Mouse (Mus musculus): Measurements from ENCODE around the gene Phxr2. TPM values are rescaled to one million over a fixed set of nuclear protein-coding genes. Genes with fewer than 3 reads are reported as not detected.
A peak's percentile ranks its signal among the peaks of the same experiment; 100 is the strongest.
"Not testable (repeated sequence)": the region's sequence is repeated elsewhere in the genome, so short reads cannot be mapped to it uniquely, and the experiment has no call there.

Phxr2 gene
- polyA plus RNA-seq, 1 experiment from 2014 or later, result not detected

DNA sequence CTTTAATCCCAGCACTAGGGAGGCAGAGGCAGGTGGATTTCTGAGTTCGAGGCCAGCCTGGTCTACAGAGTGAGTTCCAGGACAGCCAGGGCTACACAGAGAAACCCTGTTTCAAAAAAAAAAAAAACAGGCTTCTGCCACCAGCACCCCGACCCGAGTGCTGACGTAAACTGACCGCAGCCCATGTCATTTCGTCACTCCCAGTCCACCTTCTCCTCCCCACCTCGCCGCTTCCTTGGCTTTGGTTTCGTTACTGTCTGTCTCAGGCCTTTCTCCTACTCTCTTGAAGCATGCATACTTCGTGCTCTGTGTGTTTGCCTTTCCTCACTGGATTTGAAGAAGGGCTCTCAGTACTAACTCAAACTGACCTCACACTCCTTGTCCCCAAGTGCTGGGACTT lies 31.6 kb upstream of the Phxr2 start:
- H3K9me3 ChIP-seq; ATAC-seq (ENCODE audit: low FRiP score, low read depth); H3K36me3 ChIP-seq; H3K4me2 ChIP-seq (replicated peaks); H3K9ac ChIP-seq (replicated peaks); H3K4me3 ChIP-seq; H3K27ac ChIP-seq (replicated peaks); H3K27me3 ChIP-seq; H3K4me1 ChIP-seq: not testable (repeated sequence)
- WGBS, result 89% methylated on average over 10 of the region's 10 CpGs

GRCm38 (mm10) chr10:99156808-99157207 lies 30.7 kb upstream of the Phxr2 start:
- no peaks in the 10 kb centered on the region for H3K4me1 ChIP-seq
- H3K27me3 ChIP-seq, result no peaks in the 10 kb centered on the region
- H3K9ac ChIP-seq (replicated peaks), result no peak overlapping the region
- ATAC-seq (ENCODE audit: low FRiP score, low read depth), result no peak
- WGBS, result 94% methylated on average over 5 of the region's 5 CpGs
- peaks cover 8% of the 10 kb centered on the region; the same call in 1 of the 2 replicates for H3K36me3 ChIP-seq
- no peak overlapping the region for H3K27ac ChIP-seq (replicated peaks)
- H3K4me3 ChIP-seq, result no peak overlapping the region
- H3K4me2 ChIP-seq (replicated peaks), result no peak overlapping the region
- no peaks in the 10 kb centered on the region for H3K9me3 ChIP-seq

- WGBS, result 92% methylated on average over 8 of the region's 8 CpGs
- ATAC-seq (ENCODE audit: low FRiP score, low read depth), result no peak
- no peaks in the 10 kb centered on the region for H3K27me3 ChIP-seq
- H3K4me3 ChIP-seq, result no peak overlapping the region
- no peak overlapping the region for H3K4me2 ChIP-seq (replicated peaks)
- no peak overlapping the region for H3K27ac ChIP-seq (replicated peaks)
- no peaks in the 10 kb centered on the region for H3K9me3 ChIP-seq
- no peak overlapping the region for H3K9ac ChIP-seq (replicated peaks)
- H3K4me1 ChIP-seq, result no peaks in the 10 kb centered on the region
- peaks cover 13% of the 10 kb centered on the region; the same call in 1 of the 2 replicates for H3K36me3 ChIP-seq
Observed at GRCm38 (mm10) chr10:99154635-99155034, 28.5 kb upstream of the Phxr2 start.

DNA sequence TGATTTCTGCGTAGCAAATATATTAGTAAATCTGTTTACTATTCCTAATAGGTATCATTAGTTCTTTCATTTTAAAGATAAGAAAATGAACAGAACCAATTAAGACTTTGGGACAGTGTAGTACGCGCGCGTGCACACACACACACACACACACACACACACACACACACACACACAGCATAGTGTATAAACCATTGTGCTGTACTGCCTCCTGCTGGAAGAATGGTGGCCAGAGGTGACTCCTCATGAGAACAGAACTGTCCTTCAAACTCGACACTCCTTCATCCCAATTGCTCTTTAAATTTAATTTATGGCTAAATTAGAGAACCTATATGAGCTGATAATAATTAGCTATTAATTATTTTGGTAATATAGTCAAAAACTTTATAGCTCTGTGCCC lies 25.9 kb upstream of the Phxr2 start:
- Histone ChIP-seq H3K9ac (replicated peaks) (no peak overlapping the region), H3K4me1 (no peaks in the 10 kb centered on the region), H3K4me2 (replicated peaks) (no peak overlapping the region), H3K9me3 (no peaks in the 10 kb centered on the region), H3K27me3 (no peaks in the 10 kb centered on the region), H3K4me3 (no peak overlapping the region), H3K36me3 (peaks cover 13% of the 10 kb centered on the region; the same call in 1 of the 2 replicates), H3K27ac (replicated peaks) (no peak overlapping the region)
- WGBS, result 96% methylated on average over 6 of the region's 6 CpGs
- ATAC-seq (ENCODE audit: low FRiP score, low read depth), result no peak

DNA sequence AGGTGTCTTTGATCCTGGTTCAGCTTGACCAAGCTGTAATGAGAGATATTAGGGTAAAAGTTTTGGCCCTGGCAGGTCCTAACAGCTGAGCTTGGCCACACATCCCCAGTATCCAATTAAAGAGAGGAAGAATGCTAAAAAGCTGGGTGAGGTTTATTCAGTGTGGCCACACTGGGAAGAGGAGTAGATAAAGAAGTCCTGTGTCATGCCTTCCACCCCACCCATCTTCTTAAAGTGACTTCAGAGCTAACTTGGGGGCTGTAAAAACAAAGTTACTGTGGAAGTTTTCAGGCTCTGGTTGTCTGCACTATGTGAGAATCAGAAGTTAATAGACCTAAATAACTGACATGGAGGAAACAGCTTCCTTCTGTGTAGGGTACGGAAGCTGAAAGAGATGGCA lies 25.5 kb upstream of the Phxr2 start:
- H3K27me3 ChIP-seq, result no peaks in the 10 kb centered on the region
- no peaks in the 10 kb centered on the region for H3K4me1 ChIP-seq
- no peak overlapping the region for H3K4me2 ChIP-seq (replicated peaks)
- no peaks in the 10 kb centered on the region for H3K9me3 ChIP-seq
- no peak for ATAC-seq (ENCODE audit: low FRiP score, low read depth)
- peaks cover 8% of the 10 kb centered on the region; the same call in 1 of the 2 replicates for H3K36me3 ChIP-seq
- WGBS, result 94% methylated on average over 1 of the region's 1 CpGs
- H3K9ac ChIP-seq (replicated peaks), result no peak overlapping the region
- H3K27ac ChIP-seq (replicated peaks), result no peak overlapping the region
- no peak overlapping the region for H3K4me3 ChIP-seq

GRCm38 (mm10) chr10:99150016-99150415 lies 23.9 kb upstream of the Phxr2 start:
- Histone ChIP-seq H3K4me3 (no peak overlapping the region), H3K36me3 (peaks cover 15% of the 10 kb centered on the region), H3K4me1 (no peaks in the 10 kb centered on the region), H3K9me3 (no peaks in the 10 kb centered on the region), H3K4me2 (replicated peaks) (no peak overlapping the region), H3K27ac (replicated peaks) (no peak overlapping the region), H3K27me3 (no peaks in the 10 kb centered on the region), H3K9ac (replicated peaks) (no peak overlapping the region)
- WGBS, result 95% methylated on average over 6 of the region's 6 CpGs
- no peak for ATAC-seq (ENCODE audit: low FRiP score, low read depth)

DNA sequence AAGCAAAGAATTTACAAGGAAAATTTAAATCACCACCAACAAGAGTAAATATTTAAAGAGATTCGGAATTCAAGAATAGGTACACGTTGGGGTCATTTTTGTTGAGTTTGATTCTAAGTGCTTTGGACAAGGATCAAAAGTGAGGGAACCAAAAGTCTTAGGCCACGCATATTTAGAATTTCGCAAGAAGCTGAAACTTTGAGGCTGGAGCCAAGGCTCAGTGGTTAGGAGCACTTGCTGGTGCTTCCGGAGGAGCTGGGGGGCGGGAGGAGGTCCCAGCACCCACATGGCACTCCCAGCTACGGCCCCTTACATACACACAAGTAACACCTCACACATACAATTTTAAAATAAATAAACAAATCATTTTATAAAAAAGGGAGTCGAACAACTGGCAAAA lies 20.5 kb upstream of the Phxr2 start:
- peaks cover 15% of the 10 kb centered on the region for H3K36me3 ChIP-seq
- no peak for ATAC-seq (ENCODE audit: low FRiP score, low read depth)
- WGBS, result 92% methylated on average over 8 of the region's 8 CpGs
- H3K9me3 ChIP-seq, result no peaks in the 10 kb centered on the region
- no peak overlapping the region for H3K4me2 ChIP-seq (replicated peaks)
- no peak overlapping the region for H3K9ac ChIP-seq (replicated peaks)
- H3K4me3 ChIP-seq, result no peak overlapping the region
- no peak overlapping the region for H3K27ac ChIP-seq (replicated peaks)
- no peaks in the 10 kb centered on the region for H3K27me3 ChIP-seq
- H3K4me1 ChIP-seq, result no peaks in the 10 kb centered on the region

- no peak overlapping the region for H3K27ac ChIP-seq (replicated peaks)
- 91% methylated on average over 8 of the region's 8 CpGs for WGBS
- no peak for ATAC-seq (ENCODE audit: low FRiP score, low read depth)
- H3K4me1 ChIP-seq, result no peaks in the 10 kb centered on the region
- no peak overlapping the region for H3K4me3 ChIP-seq
- no peaks in the 10 kb centered on the region for H3K9me3 ChIP-seq
- H3K9ac ChIP-seq (replicated peaks), result no peak overlapping the region
- H3K4me2 ChIP-seq (replicated peaks), result no peak overlapping the region
- H3K36me3 ChIP-seq, result peaks cover 15% of the 10 kb centered on the region
- H3K27me3 ChIP-seq, result no peaks in the 10 kb centered on the region
Observed at GRCm38 (mm10) chr10:99145611-99146010, 19.5 kb upstream of the Phxr2 start.

- no peaks in the 10 kb centered on the region for H3K9me3 ChIP-seq
- no peak for ATAC-seq (ENCODE audit: low FRiP score, low read depth)
- no peak overlapping the region for H3K9ac ChIP-seq (replicated peaks)
- H3K4me1 ChIP-seq, result no peaks in the 10 kb centered on the region
- H3K36me3 ChIP-seq, result peaks cover 21% of the 10 kb centered on the region
- H3K4me2 ChIP-seq (replicated peaks), result no peak overlapping the region
- H3K4me3 ChIP-seq, result no peak overlapping the region
- WGBS, result 74% methylated on average over 5 of the region's 5 CpGs
- no peaks in the 10 kb centered on the region for H3K27me3 ChIP-seq
- H3K27ac ChIP-seq (replicated peaks), result no peak overlapping the region
Observed at GRCm38 (mm10) chr10:99136337-99136736, 10.2 kb upstream of the Phxr2 start.

GRCm38 (mm10) chr10:99133321-99133875 lies 7.3 kb upstream of the Phxr2 start:
- Histone ChIP-seq H3K9me3 (no peaks in the 10 kb centered on the region), H3K4me2 (replicated peaks) (no peak overlapping the region), H3K4me3 (no peak overlapping the region), H3K9ac (replicated peaks) (no peak overlapping the region), H3K4me1 (no peaks in the 10 kb centered on the region), H3K27ac (replicated peaks) (no peak overlapping the region), H3K36me3 (peaks cover 20% of the 10 kb centered on the region), H3K27me3 (no peaks in the 10 kb centered on the region)
- 95% methylated on average over 16 of the region's 16 CpGs for WGBS
- ATAC-seq (ENCODE audit: low FRiP score, low read depth), result no peak

- no peak for ATAC-seq (ENCODE audit: low FRiP score, low read depth)
- H3K36me3 ChIP-seq, result peaks cover 18% of the 10 kb centered on the region
- H3K9me3 ChIP-seq, result no peaks in the 10 kb centered on the region
- 92% methylated on average over 11 of the region's 11 CpGs for WGBS
- H3K4me2 ChIP-seq (replicated peaks), result no peak overlapping the region
- no peaks in the 10 kb centered on the region for H3K4me1 ChIP-seq
- H3K4me3 ChIP-seq, result no peak overlapping the region
- no peak overlapping the region for H3K27ac ChIP-seq (replicated peaks)
- no peak overlapping the region for H3K9ac ChIP-seq (replicated peaks)
- H3K27me3 ChIP-seq, result no peaks in the 10 kb centered on the region
Observed at GRCm38 (mm10) chr10:99132595-99133272, 6.6 kb upstream of the Phxr2 start.

DNA sequence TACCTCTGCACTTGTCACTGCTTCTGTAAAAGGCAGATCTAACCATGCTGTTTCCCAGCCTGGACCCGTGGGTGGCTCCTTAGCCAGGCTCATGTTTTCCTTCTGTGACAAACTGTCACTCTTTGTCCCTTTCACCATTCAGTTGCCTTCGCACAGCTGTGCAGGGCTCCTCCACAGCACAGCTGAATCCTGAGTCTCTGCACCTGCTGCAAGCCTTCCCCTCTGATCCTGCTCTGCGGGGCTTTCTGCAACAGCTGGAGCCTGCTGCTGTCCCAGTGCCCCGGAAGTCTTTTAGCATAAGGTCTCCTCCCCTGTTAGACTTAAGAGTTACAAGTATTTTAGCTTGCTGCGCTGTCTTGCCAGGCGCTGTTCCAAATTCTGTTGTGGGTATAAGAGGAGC lies 6.1 kb upstream of the Phxr2 start:
- no peaks in the 10 kb centered on the region for H3K27me3 ChIP-seq
- no peak overlapping the region for H3K27ac ChIP-seq (replicated peaks)
- no peak overlapping the region for H3K9ac ChIP-seq (replicated peaks)
- no peaks in the 10 kb centered on the region for H3K4me1 ChIP-seq
- H3K4me3 ChIP-seq, result no peak overlapping the region
- H3K36me3 ChIP-seq, result peaks cover 22% of the 10 kb centered on the region
- H3K4me2 ChIP-seq (replicated peaks), result no peak overlapping the region
- ATAC-seq (ENCODE audit: low FRiP score, low read depth), result no peak
- H3K9me3 ChIP-seq, result no peaks in the 10 kb centered on the region
- 78% methylated on average over 6 of the region's 6 CpGs for WGBS

GRCm38 (mm10) chr10:99131298-99131697 lies 5.2 kb upstream of the Phxr2 start:
- Histone ChIP-seq H3K9ac (replicated peaks) (no peak overlapping the region), H3K4me1 (no peaks in the 10 kb centered on the region), H3K4me3 (no peak overlapping the region), H3K36me3 (peaks cover 27% of the 10 kb centered on the region), H3K9me3 (no peaks in the 10 kb centered on the region), H3K27me3 (no peaks in the 10 kb centered on the region), H3K27ac (replicated peaks) (no peak overlapping the region), H3K4me2 (replicated peaks) (no peak overlapping the region)
- ATAC-seq (ENCODE audit: low FRiP score, low read depth), result peak; percentile 57; the same call in 1 of the 2 replicates
- 47% methylated on average over 5 of the region's 5 CpGs for WGBS
